ENCODE assay signal across 8 mouse cellular contexts in the genomic region with DNA sequence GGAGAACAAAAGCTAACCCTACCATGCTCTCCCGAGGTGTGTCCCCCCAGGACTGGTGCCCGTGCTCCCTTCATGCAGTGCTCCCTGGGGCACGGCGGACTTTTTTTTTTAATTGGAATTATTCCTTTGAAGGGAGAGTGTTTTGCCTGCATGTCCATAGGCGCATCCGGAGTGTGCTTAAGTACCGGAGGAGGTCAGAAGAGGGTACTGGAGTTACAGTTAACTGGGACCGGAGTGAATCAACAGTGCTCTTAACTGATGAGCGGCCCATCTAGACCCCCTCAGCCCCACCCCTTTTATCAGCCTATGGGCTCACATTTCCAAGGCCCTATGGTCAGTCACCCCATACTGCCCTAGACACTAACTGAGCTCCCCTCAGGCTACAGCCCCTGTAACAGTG. TPM values are rescaled to one million over a fixed set of nuclear protein-coding genes. Genes with fewer than 3 reads are reported as not detected.
A peak's percentile ranks its signal among the peaks of the same experiment; 100 is the strongest.
DNase-seq lines count a peak whose midpoint lies in the region; ATAC-seq and TF ChIP-seq lines count a peak whose summit lies in the region.

No protein-coding gene starts in this region.

- no peaks in the 10 kb centered on the region for H3K27me3 ChIP-seq in heart, embryonic 11.5 days (ENCODE audit: control insufficient read depth, insufficient read depth, low read length)
- H3K27me3 ChIP-seq in midbrain, embryonic 11.5 days (ENCODE audit: control insufficient read depth, insufficient read depth, low read length) = no peaks in the 10 kb centered on the region
- H3K27me3 ChIP-seq in midbrain, embryonic 10.5 days (ENCODE audit: low read depth, poor library complexity, severe bottlenecking) = no peaks in the 10 kb centered on the region
- no peaks in the 10 kb centered on the region for H3K27me3 ChIP-seq in limb, embryonic 10.5 days (ENCODE audit: low read depth, poor library complexity, severe bottlenecking)
- no peaks in the 10 kb centered on the region for H3K27me3 ChIP-seq in small intestine, adult 2 months (ENCODE audit: control insufficient read depth, insufficient read depth, low read length)

- H3K9me3 ChIP-seq in heart, embryonic 11.5 days (replicated peaks; ENCODE audit: control insufficient read depth, low read length) = no peaks in the 10 kb centered on the region
- H3K9me3 ChIP-seq in midbrain, embryonic 11.5 days (ENCODE audit: control insufficient read depth, low read length) = no peaks in the 10 kb centered on the region
- no peaks in the 10 kb centered on the region for H3K9me3 ChIP-seq in midbrain, embryonic 10.5 days (replicated peaks)
- no peaks in the 10 kb centered on the region for H3K9me3 ChIP-seq in limb, embryonic 10.5 days (replicated peaks)

- no peak for DNase-seq in heart, postnatal 25 days (ENCODE audit: low spot score)
- DNase-seq in midbrain, embryonic 11.5 days (ENCODE audit: low spot score, missing footprints) = no peak
- DNase-seq in midbrain, embryonic 10.5 days (ENCODE audit: low spot score) = no peak
- DNase-seq in limb, embryonic 10.5 days (ENCODE audit: low spot score) = no peak
- no peak for DNase-seq in right cerebral cortex, adult 2 months (ENCODE audit: low spot score in 2 of 2)
- DNase-seq in left cerebral cortex, adult 2 months (ENCODE audit: extremely low spot score in 1 of 2, low spot score in 2 of 2) = no peak

- peak overlapping the region; percentile 60 for H3K4me2 ChIP-seq in heart, embryonic 11.5 days
- H3K4me2 ChIP-seq in midbrain, embryonic 11.5 days = no peak overlapping the region

- peak overlapping the region; percentile 24; the same call in 1 of the 2 replicates for H3K27ac ChIP-seq in heart, embryonic 11.5 days (ENCODE audit: low read depth, low read length)
- no peak overlapping the region for H3K27ac ChIP-seq in midbrain, embryonic 11.5 days (ENCODE audit: low read depth, low read length)
- no peak overlapping the region; the same call in 1 of the 2 replicates for H3K27ac ChIP-seq in midbrain, embryonic 10.5 days (replicated peaks)
- H3K27ac ChIP-seq in limb, embryonic 10.5 days = 0 out of 2 replicates have a peak overlapping the region, but pooled peaks have one; percentile 46
- peak overlapping the region; percentile 4; the same call in 1 of the 2 replicates for H3K27ac ChIP-seq in small intestine, adult 2 months (ENCODE audit: insufficient read depth, low read depth, low read length)
- no peak overlapping the region for H3K27ac ChIP-seq in left cerebral cortex, adult 2 months

- intact Hi-C loops in heart, postnatal 25 days (cut with DNase I) = loop anchor here (1.0 to 2.0 kb wide), 2 partner anchors 408 to 470 kb away; no protein-coding TSS in a partner anchor
- intact Hi-C loops in left cerebral cortex, adult 2 months (cut with DNase I) = loop anchor here (1.0 to 10.0 kb wide), 4 partner anchors 408 to 716 kb away; no protein-coding TSS in a partner anchor

- no peaks in the 10 kb centered on the region for H3K36me3 ChIP-seq in heart, embryonic 11.5 days (ENCODE audit: control insufficient read depth, insufficient read depth, low read length)
- H3K36me3 ChIP-seq in midbrain, embryonic 11.5 days (ENCODE audit: control insufficient read depth, insufficient read depth, low read length) = no peaks in the 10 kb centered on the region
- H3K36me3 ChIP-seq in midbrain, embryonic 10.5 days = no peaks in the 10 kb centered on the region
- no peaks in the 10 kb centered on the region for H3K36me3 ChIP-seq in limb, embryonic 10.5 days
- H3K36me3 ChIP-seq in small intestine, adult 2 months (ENCODE audit: control insufficient read depth, insufficient read depth, low read length) = no peaks in the 10 kb centered on the region

- WGBS in heart, embryonic 11.5 days (ENCODE audit: insufficient replicate concordance) = 54% methylated on average over 9 of the region's 9 CpGs
- 85% methylated on average over 9 of the region's 9 CpGs for WGBS in midbrain, embryonic 11.5 days
- WGBS in midbrain, embryonic 10.5 days = 84% methylated on average over 9 of the region's 9 CpGs
- WGBS in limb, embryonic 10.5 days = 71% methylated on average over 9 of the region's 9 CpGs
- 62% methylated on average over 9 of the region's 9 CpGs for WGBS in small intestine, adult 2 months

- H3K4me1 ChIP-seq in heart, embryonic 11.5 days (ENCODE audit: control insufficient read depth, insufficient read depth, low read length) = peaks cover 49% of the 10 kb centered on the region
- peaks cover 9% of the 10 kb centered on the region for H3K4me1 ChIP-seq in midbrain, embryonic 11.5 days (ENCODE audit: control insufficient read depth, insufficient read depth, low read length)
- peaks cover 55% of the 10 kb centered on the region for H3K4me1 ChIP-seq in midbrain, embryonic 10.5 days
- peaks cover 60% of the 10 kb centered on the region for H3K4me1 ChIP-seq in limb, embryonic 10.5 days
- H3K4me1 ChIP-seq in small intestine, adult 2 months (ENCODE audit: control insufficient read depth, insufficient read depth, insufficient read length, low read length) = peaks cover 33% of the 10 kb centered on the region

- ATAC-seq in heart, embryonic 11.5 days (replicated peaks; ENCODE audit: insufficient number of reproducible peaks, low FRiP score, low TSS enrichment) = peak; percentile 27; the same call in 1 of the 2 replicates
- ATAC-seq in midbrain, embryonic 11.5 days (ENCODE audit: low FRiP score) = peak; percentile 16; the same call in 1 of the 2 replicates

- TF ChIP-seq POLR2A in small intestine, adult 2 months (IDR thresholded peaks at IDR 0.05; ENCODE audit: low read depth, low read length) = no peak

- no peak overlapping the region for H3K9ac ChIP-seq in heart, embryonic 11.5 days (ENCODE audit: low read depth, low read length)
- H3K9ac ChIP-seq in midbrain, embryonic 11.5 days (ENCODE audit: low read length) = no peak overlapping the region

- peak overlapping the region; percentile 8; the same call in 1 of the 2 replicates for H3K4me3 ChIP-seq in heart, embryonic 11.5 days (ENCODE audit: low read depth, low read length)
- H3K4me3 ChIP-seq in midbrain, embryonic 11.5 days (ENCODE audit: low read depth, low read length) = no peak overlapping the region
- H3K4me3 ChIP-seq in midbrain, embryonic 10.5 days = no peak overlapping the region
- no peak overlapping the region for H3K4me3 ChIP-seq in limb, embryonic 10.5 days
- H3K4me3 ChIP-seq in small intestine, adult 2 months (ENCODE audit: low read depth, low read length) = peak overlapping the region; percentile 30; the same call in 1 of the 2 replicates
- H3K4me3 ChIP-seq in left cerebral cortex, adult 2 months = no peak overlapping the region

- no peak for TF ChIP-seq CTCF in small intestine, adult 2 months (IDR thresholded peaks at IDR 0.05; ENCODE audit: extremely low read depth, insufficient read length, insufficient replicate concordance, low read depth, low read length)
- no peak; the same call in 1 of the 2 replicates for TF ChIP-seq CTCF in left cerebral cortex, adult 2 months (IDR thresholded peaks at IDR 0.05)

RNA-seq across cellular contexts. Expression of gene Map3k1, which starts 19.9 kb away (rescaled TPM):
- 15.8 and 19.3 TPM in 2 replicates for polyA plus RNA-seq in heart, embryonic 11.5 days (2014; fragmentation: Nextera tagmentation; extraction: Ambion mirVana)
- 10 to 100 TPM; 27.9 to 33.0 TPM for total RNA-seq in heart, postnatal 25 days (2021)
- 12.0 and 14.4 TPM in 2 replicates for polyA plus RNA-seq in midbrain, embryonic 11.5 days (2014; fragmentation: Nextera tagmentation; extraction: Ambion mirVana)
- polyA plus RNA-seq in midbrain, embryonic 10.5 days (2016; fragmentation: Nextera tagmentation; extraction: Ambion mirVana) = 10.5 and 10.7 TPM in 2 replicates
- 14.9 and 15.6 TPM in 2 replicates for polyA plus RNA-seq in limb, embryonic 10.5 days (2016; fragmentation: Nextera tagmentation; extraction: Ambion mirVana)
- 5.1 and 15.0 TPM in 2 replicates for polyA plus RNA-seq in small intestine, adult 2 months (2012; rRNA removed)
- 10 to 100 TPM in 1 of 2 experiments, 1 to 10 TPM in 1; 8.8 to 11.1 TPM for total RNA-seq in left cerebral cortex, adult 2 months (2021)

Comparison
In these comparisons a context has a peak if more than half of its experiments do, and no peak if none do; other contexts are left out.
1. H3K27ac ChIP-seq: peak in heart, embryonic 11.5 days (single experiment), limb, embryonic 10.5 days (single experiment) and small intestine, adult 2 months (single experiment); none in midbrain, embryonic 11.5 days (single experiment), midbrain, embryonic 10.5 days (single experiment) and left cerebral cortex, adult 2 months (single experiment).
2. H3K4me3 ChIP-seq: peak in heart, embryonic 11.5 days (single experiment) and small intestine, adult 2 months (single experiment); none in midbrain, embryonic 11.5 days (single experiment), midbrain, embryonic 10.5 days (single experiment), limb, embryonic 10.5 days (single experiment) and left cerebral cortex, adult 2 months (single experiment).